Mouse (Mus musculus): ENCODE results near the gene Gm49486.

DNA sequence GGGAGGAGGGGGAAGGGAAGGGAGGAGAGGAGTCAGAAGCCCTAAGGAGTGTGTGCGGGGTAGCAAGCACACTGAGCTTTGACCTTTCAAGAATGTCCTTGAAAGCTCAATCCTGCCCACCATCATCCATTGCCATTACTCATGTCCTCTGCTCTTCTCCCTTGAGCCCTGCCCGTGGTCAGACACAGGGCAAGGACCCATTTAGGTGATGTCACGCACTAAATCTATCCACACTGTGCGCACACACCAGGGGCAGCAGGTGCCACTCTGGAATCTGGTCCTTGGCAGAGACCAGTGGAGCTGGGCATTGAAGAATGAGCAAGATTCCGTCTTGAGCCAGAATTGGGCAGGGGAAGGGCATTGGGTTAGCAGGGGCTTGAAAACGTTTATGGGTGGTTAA, 21.0 kb upstream of the Gm49486 start:
- TF ChIP-seq CTCF (IDR thresholded peaks at IDR 0.05; ENCODE audit: low read depth, low read length) (no peak), TAL1 (conservative IDR thresholded peaks at IDR 0.05; ENCODE audit: low read depth, low read length) (no peak)

All from G1E (cell line).